Mouse (Mus musculus) lung, postnatal 10 days (tissue): ENCODE measurements around the gene Timm9.
"Not testable (repeated sequence)": the region's sequence is repeated elsewhere in the genome, so short reads cannot be mapped to it uniquely, and the experiment has no call there.

Experiments used
- DNase-seq: peaks from one replicate; pipeline ENCODE4 v3.0.0; 2021

Timm9 gene

DNA sequence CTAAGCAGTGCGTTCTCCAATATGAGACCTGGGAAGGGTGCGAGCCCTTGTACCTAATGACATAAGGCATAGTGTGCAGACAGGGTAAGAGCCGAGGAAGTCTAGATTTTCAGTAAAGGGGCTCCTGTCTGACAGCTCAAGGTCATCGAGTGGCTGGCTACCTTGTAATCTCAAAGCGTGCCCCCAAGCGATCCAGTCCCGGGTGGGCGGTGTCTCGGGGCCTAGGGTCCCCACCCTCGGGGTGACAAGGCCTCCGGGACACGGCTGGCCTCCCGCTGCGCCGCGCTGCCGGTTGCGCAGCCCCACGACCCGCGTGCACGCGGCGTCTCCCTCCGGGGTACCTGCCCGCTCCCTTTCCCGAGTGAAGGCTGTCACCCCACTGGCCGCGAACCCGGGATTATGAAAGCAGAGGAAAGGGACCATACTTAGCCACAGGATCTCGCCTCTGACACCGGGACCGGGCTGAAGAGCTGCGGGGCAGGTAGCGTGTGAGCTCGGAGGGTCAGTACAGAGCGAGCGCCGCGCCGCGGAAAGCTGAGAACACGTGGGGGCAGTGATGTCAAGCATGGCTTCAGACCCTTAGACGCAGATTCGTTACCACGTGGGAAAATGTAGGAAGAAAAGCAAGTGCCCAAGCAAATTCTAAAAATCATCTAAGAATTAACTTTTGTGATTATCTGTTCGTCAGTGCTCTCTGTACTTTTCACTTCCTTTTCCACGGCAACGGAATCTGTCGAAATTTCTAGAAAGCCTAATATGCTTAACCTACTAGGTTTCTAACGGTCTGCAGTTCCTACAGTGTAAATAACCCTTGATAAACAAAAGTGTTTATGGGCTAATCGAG is at the start of gene Timm9, which contains the start of gene 2700049A03Rik:
Gene Timm9 (minus strand): TSS at position 555 of the 844 bp plus-strand sequence.
Gene 2700049A03Rik (plus strand): TSS at position 719 of the 844 bp plus-strand sequence.
- peak; percentile 80 for DNase-seq

DNA sequence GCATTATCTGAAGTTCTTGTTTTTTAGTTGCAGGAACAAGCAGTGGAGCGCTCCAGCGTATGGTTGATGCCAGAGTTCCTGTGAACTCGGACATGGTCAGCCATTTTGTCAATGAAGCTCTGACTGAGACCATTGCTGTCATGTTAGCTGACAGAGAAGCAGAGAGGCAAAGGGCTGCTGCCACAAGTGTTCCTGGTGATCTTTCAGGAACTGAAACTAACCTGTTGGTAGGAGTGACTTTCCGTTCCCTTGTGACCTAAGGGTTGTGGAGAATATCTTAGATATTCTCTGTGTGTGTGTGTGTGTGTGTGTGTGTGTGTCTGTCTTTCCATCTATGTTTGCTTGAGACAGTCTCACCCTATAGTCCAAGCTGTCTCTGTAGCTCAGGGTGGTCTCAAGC is 47.9 kb upstream of the Timm9 start:
- DNase-seq: no peak

DNA sequence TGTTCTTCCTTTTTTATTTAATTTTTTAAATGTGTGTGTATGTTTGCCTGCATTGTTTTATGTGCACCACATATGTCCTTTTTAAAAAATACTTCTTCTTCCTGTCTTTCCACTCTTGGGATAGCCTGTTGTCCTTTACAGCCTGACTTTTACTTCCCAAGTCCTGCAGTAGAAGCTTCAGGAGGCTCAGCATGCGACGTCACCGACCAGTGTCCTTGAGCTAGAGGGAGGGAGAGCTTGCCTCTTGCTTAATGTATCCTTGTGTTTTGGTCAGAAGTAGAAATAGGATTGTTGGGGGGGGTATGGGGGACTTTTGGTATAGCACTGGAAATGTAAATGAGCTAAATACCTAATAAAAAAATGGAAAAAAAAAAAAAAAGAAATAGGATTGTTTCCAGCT is 47.3 kb upstream of the Timm9 start:
- no peak for DNase-seq

DNA sequence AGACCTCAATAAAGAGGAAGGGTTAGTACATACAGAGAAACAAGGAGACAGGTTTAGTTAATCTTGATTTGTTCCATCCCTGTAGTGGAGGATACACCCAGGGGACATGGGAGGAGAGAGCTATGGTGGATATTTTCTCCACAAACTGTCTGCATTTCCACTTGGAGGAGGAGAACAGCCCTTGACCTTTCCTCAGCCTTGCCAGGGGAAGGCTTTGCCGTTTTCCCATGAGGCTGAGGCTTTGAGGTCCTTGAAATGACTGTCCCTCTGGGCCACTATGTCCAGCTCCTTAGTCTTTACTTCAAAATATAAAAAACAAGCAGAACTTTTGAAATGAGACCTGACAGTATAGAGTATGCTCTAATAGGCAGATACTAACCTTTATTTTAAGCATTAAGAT is 33.4 kb upstream of the Timm9 start:
- DNase-seq: no peak

DNA sequence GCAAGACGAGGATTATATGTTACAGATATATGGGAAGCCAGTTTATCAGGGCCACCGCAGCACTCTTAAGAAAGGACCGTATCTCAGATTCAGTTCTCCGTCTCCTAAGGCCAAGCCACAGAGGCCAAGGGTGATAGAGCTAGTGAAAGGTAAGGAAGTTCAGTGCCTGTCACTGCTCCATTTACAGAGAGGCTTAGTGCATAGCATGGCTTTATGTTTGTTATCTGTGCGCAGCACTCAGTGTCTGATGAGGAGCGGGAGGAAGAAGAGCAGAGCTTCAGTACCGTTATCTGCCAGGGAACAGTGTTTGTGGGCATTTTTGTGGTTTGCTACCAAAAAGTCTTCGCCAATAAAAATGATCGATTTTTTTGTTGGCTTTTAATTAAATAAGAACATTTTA is 27.9 kb upstream of the Timm9 start:
- DNase-seq: no peak

DNA sequence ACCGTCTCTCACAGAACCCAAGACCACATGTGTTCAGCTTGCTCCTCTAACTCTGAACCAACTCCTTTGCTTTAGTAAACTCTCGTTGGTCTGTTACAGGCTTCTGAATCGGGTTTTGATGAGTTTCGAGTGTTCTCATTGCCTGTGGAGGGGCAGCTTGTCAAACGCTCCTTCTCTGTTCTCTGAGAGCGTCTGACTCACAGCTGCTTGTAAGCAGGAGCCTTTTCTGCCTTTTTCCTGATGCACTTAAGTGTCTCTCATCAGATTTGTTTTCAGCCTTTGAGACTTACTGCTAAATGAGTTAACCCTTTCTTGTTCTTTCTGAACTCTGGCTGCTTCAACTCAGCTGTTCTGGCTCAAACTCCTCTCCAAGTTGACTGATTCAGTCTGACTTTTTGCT is 21.5 kb upstream of the Timm9 start:
- DNase-seq: no peak

DNA sequence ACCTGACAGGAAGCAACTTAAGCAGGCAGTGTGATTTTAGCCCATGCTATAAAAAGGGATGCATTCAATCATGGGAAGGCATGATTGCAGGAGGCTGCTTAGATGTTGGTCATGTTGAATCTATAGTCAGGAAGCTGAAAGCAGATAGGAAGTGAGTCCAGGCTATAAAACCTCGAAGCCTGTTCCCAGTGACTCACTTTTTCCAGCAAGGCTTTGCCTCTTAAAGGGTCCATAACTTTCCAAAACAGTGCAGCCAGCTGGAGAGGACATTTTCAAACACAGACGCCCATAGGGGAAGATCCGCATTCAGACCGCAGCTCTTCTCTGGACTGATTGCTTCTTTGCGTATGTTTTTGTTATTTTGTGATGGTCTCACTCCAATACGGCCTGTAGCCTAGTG is 18.5 kb upstream of the Timm9 start:
- no peak for DNase-seq

DNA sequence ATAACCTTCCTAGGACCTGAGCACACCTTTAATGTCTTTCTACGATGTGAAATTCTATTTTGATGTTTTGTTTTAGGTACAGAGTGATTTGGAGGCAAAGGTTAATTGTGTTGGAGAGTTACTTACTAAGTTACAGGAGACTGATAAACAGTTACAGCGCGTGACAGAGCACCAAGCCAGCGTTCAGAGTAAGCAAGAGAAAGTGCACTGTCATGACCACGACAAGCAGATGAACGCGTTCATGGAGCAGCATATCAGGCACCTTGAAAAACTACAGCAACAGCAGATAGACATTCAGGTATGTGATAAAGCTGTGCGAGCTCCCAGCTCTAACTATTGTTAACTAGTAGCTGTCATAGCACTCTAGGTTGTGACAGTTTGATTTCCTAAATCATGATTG is 13.7 kb upstream of the Timm9 start:
- no peak for DNase-seq

DNA sequence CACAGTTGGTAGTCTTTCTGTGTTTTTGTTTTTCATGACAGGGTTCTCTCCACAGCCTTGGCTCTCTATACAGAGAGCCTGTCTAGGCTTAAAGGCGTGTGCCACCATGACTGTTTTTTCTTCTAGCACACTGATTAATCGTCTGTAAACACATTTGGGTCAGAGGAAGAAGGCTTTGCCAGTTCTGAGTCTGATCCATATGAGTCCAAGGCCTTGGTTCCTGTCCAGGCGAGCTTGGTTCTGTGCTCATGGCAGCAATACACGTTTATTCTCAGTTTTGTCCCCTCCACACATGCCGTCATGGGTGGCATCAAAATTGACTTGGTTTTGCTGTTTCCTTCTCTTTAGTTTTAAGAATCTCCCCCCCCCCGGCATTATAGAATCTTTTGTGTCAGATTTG is 13.0 kb upstream of the Timm9 start:
- DNase-seq: no peak

DNA sequence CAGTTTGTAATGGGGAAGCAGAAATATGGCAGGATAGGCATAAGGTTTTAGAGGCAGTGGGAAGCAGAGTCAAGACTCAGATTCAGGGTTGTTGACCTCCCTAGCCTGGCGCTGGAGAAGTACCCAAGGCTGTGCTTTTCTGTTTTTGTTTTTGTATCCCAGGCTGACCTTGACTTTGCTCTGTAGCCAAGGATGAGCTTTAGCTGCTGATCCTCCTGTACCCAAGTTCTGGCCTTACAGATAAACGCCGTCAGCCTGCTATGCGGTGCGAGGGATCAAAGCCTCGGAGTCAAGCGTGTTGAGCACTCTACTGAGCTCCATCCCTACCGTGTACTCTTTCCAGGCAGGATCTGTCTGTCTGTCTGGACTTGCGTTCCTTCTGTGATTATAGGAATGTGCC is 12.3 kb upstream of the Timm9 start:
- no peak for DNase-seq

DNA sequence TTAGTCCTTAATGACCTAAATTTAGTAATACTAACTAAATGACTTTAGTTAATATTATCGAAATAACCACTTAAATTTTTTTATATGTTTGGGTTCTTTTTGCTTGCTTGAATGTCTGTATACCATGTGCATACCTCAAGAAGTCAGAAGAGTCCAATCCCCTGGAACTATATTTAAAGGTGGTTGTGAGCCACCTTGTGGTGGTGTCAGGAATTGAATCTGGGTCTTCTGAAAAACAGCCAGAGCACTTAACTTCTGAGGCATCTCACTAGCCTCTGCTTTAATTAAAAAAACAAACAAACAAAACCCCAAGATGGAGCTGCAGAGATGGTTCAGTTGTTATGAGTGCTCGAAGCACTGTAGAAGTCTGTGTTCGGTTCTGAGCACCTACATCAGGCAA is 11.2 kb upstream of the Timm9 start:
- DNase-seq: peak; percentile 60

DNA sequence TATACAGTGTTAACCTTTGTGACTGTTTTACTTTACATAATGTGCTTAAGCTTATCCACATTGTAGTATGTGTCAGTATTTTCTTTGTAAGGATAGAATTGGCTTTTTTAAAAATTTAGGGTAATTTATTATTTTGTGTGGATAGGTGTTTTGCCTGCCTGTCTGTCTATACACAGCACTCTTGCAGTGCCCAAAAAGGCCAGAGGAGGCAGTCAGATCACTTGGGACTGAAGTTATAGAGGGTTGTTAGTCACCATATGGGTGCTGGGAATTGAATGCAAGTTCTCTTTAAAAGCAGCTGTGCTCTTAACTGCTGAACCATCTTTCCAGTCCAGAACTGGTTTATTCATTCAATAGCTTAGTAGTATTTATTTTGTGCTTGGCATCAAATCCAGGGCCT is 4.7 kb upstream of the Timm9 start:
- no peak for DNase-seq

DNA sequence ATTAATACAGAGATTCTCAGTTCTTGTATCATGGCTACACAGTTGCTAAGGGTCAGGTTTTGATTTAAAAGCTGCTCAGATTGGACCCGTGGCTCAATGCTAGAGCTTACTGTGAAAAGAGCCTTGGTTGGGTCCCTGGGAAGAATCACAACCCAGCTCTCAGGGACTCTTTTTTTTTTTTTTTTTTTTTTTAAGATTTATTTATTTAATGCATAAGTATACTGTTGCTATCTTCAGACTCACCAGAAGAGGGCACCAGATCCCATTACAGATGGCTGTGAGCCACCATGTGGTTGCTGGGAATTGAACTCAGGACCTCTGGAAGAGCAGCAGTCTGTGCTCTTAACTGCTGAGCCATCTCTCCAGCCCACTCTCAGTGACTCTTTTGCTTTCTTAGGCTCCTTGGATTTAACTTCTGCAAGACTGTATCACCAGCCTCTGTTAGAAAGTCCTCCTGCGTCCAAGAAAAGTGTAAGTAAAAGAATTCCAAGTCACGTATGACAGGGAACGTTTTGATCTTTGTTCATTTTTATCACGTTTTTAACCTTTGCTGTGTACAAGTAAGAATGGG is 2.9 kb upstream of the Timm9 start:
- no peak for DNase-seq

DNA sequence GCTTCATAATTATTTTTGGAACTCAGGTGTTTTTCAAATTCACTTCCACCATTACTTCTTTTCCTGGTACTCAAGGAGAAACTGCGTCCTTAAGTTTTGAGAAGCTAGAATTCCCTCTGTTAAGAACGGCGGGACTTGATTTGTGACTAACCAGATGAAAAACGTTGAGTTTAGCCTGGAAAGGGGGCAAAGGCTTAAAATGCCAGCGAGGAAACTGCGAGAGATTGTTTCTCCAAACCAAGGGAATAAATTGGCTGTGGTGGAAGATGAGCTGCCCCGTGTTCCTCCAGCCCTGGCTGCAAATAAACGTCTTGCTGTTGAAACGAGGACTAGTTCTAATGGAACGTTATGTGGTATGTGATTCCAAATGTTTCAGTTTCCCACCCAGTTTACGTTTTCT is 1.2 kb upstream of the Timm9 start:
- no peak for DNase-seq

DNA sequence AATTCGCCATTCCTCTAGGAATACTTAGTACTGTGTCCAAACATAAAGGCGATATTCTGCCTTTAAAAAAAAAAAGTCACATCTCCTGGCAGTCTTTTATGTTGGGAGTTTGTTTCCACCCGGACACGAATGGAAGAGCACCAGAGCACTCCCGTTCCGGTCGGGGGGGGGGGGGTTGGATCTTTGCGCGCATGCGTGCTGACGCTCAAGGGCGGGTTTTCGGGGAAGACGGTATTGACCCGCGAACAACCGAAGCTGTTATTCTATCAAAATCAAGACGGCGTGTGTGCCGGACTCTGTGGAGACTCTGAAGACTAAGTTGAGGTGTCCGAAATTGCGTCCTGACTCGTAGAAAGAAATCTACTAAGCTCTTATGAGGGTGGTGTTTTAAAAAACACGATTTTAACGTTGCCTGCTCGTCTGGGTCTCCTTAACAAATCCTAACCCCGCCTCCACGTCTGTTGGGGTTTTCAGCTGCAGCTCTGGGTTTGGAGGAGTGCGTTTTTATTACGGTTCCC is 549 bp upstream of the Timm9 start:
- peak; percentile 90 for DNase-seq

DNA sequence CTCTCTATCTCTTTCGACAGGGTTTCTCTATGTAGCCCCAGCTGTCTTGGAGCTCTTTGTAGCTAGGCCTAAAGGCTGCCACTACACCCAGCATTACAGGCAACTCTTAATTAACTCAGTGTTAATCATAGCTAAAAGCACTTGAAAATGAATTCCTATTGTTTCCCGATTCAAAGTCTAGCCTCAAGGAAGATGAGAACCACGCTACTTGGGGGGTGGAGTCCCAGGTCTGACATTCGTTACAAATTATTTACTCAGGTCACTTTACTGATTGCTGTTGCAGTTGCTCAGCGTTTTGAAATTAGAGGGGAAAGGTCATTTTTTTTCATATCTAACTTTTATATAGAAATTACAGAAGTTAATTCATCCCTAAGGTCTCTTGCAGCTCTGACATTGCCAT is 903 bp downstream of the Timm9 start:
- no peak for DNase-seq

DNA sequence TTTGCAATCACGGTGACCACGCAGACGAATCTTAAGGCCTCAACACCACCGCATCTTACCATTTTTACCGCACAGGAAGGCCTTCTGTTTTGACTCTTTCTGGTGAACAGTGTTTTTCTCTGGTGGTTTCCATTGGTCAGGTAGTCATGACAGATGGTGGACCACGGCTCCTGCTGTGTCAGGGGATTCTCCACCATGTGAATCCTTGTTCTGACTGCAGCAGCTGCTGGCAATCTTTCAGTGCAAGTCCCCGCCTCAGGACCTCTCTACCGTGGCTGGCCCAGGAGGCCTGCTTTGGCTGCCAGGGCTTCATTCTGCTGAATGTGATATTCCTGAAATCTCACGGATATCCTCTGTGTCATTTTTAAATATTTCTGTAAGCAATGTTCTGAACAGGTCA is 13.2 kb downstream of the Timm9 start:
- no peak for DNase-seq

DNA sequence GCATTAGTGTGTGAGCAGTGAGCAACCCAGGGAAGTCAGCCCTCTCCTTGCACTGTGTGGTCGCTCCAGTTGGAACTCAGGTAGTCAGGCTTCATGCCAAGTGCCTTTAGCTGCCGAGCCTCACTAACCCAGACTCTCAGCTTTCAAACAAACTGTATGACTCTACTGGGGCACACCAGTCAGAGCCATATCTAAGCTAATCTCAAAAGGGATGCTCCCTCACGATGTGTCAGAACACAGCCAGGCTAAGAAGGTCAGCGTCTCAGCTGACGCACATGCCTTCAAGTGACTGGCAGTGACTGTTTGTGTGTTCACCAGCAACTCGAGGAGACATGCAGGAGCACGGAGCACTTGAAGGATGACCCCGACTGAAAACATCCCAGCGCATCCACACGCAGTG is 13.8 kb downstream of the Timm9 start:
- no peak for DNase-seq

DNA sequence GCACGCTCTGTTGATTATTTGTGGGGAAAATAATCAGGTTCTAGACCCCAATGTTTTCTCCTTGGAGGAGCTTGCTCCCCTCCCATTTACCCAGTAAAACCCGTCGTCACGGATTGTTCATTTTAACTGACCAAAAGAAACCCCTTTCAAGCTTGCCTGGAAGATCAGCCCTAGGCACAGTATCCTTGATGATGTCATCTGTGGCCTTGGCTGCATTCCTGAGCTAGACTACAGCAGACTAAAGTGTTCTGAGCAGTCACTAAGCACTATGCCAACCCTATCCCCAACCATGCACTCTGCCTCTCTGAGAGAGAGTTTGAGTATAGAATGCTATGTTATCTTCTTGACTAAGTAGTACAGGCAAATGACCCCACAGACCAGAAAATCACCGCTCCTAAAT is 20.1 kb downstream of the Timm9 start:
- no peak for DNase-seq

DNA sequence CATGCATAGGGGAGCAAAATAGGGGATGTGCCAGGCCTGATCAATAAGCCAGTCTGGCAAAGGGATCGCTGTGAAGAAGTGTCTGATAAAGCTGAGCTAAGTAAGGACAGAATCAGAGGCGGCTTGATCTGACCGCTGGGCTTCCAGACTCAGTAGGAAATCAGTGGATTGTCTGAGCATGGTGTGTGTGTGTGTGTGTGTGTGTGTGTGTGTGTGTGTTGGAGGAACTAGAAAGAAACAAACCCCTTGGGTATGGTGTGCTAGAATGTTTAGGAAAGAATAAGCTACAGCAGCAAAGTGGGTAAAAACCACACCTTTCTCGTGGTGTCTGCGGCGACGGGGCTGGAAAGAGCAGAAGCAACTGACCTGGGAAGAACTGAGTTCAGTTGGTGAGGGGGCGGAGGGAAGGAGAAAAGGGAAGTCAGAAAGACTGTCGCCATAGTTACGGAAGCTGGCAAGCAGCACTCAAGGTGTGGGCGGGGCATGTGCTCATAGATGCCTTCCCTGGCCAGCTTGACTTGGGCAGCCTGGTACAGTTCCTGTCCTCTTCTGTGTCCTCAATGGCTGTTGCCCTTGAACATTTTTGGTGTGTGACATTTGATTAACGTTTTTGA is 22.7 kb downstream of the Timm9 start:
- peak; percentile 72 for DNase-seq

DNA sequence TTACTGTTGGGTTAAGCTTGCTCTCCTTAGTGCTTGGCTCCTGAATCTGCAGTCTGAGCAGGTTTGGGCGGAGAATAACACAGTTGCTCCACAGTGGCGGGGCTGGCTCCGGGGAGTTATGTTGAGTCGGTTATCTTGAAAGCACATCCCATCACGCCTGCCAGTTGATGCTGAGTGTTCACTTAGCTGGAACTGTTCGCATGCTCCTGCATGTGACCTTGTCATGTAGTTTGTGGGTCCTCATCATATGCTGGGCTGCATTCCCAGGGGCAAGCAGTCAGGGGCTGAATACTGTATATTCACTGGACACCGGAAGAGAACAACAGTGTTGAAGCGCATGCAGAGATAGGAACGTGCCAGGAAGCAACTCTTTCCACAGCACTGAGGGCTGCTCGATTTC is 23.4 kb downstream of the Timm9 start:
- DNase-seq: peak; percentile 17

DNA sequence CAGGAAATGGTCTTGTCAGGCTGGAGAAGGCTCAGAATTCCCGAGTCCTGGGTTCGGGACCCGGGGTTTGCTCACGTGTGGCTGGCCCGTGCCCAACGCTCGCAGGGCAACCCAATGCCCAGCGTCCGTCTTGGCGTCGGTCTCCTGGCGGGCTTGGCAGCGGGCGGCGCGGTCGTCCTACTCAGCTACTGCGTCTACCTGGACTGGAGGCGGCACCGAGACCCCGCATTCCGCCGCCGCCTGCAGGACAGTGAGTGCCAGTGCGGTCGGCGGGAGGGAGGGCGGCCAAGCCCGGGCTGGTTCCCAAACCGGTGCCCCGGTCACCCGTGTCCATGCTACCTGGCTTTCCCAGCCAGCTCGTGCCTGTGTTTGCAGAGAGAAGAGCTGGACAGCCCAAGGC is 25.2 kb downstream of the Timm9 start, which contains the start of gene Tomm20l:
Gene Tomm20l (plus strand): TSS at position 98 of the 400 bp plus-strand sequence.
- DNase-seq: peak; percentile 58

DNA sequence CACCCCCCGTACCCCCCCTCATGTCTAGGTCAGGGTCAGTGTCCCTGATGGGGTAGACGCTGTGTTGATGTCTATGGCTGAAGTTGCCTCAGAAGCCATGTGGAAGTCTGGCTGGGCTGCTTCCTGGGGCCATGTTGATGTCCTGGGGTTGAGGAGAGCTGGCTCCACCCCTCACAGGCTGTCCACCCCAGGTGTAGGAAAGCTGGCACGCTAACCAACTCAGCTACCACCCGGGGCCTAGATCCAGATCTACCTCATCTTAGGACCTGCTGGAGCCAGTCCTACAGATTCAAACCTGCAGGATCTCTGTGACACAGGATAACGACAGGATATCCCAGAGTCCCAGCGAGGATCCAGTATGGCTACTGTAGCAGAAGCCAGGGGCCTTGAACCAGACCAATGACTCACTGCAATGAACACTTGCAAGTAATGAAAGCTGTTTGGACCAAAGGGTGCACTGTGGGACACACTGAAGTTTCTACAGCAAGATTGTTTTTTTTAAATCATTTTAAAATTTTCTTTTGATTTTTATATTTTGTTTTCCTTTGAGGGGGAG is 29.2 kb downstream of the Timm9 start:
- DNase-seq: no peak

DNA sequence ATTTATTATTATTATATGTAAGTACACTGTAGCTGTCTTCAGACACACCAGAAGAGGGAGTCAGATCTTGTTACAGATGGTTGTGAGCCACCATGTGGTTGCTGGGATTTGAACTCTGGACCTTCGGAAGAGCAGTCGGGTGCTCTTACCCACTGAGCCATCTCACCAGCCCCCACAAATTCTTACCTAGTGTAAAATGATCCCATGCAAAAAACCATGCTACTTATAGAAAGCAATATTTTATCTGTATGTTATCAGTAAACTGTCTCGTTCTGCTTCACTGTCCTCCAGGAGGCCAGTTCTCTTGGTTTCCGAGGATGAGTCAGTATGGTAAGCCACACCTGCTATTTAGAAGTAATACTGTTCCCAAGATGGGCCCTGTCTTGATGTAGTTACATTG is 32.2 kb downstream of the Timm9 start:
- not testable (repeated sequence) for DNase-seq
